Mouse (Mus musculus) B cell, adult 62 days (primary cell): ENCODE results near the gene Fam187a. TPM values are rescaled to one million over a fixed set of nuclear protein-coding genes. Genes with fewer than 3 reads are reported as not detected.

Experiments used
- total RNA-seq: library from RNA; stranded (reverse); gene quantifications from 4 replicates; pipeline ENCODE4 v1.2.4, GENCODE M21; 2023

Fam187a gene
- total RNA-seq = not detected in 4 replicates

GRCm38 (mm10) chr11:102884616-102885219, at the start of gene Fam187a:
Fam187a (plus strand) TSS chr11:102885169.

GRCm38 (mm10) chr11:102835549-102835948, 49.4 kb upstream of the Fam187a start, which contains the start of gene Higd1b:
Higd1b (plus strand) TSS chr11:102835849.

GRCm38 (mm10) chr11:102880585-102881313, 4.2 kb upstream of the Fam187a start, which contains the start of the genes Eftud2 and Ccdc103:
Eftud2 (minus strand) TSS chr11:102880985.
Ccdc103 (plus strand) TSS chr11:102881204.

GRCm38 (mm10) chr11:102900763-102901162, 15.8 kb downstream of the Fam187a start, which contains the start of gene Gfap:
Gfap (minus strand) TSS chr11:102900912.

GRCm38 (mm10) chr11:102924557-102925350, 39.8 kb downstream of the Fam187a start, which contains the start of gene Kif18b:
Kif18b (minus strand) TSS chr11:102925124.

Other genes starting within 250 kb of the Fam187a start
- not detected in 4 replicates for gene Meioc, start 221.5 kb upstream of the Fam187a start, total RNA-seq
- gene Ccdc43, start 187.4 kb upstream of the Fam187a start, total RNA-seq = 25.1 to 37.5 TPM (median 30.4 TPM) in 4 replicates
- gene Adam11, start 123.7 kb upstream of the Fam187a start, total RNA-seq = 2.1 TPM in 1 of 4 replicates, not detected in the others
- gene Gjc1, start 65.5 kb upstream of the Fam187a start, total RNA-seq = not detected in 4 replicates
- not detected in 4 replicates for gene Higd1b, start 49.3 kb upstream of the Fam187a start, total RNA-seq
- gene Eftud2, start 4.2 kb upstream of the Fam187a start, total RNA-seq = 133 to 168 TPM (median 155 TPM) in 4 replicates
- not detected in 4 replicates for gene Ccdc103, start 4.0 kb upstream of the Fam187a start, total RNA-seq
- gene Gfap, start 15.7 kb downstream of the Fam187a start, total RNA-seq = not detected in 4 replicates
- gene Kif18b, start 40.0 kb downstream of the Fam187a start, total RNA-seq = 0.38 to 0.83 TPM (median 0.46 TPM) in 4 replicates
- not detected in 4 replicates for gene C1ql1, start 61.5 kb downstream of the Fam187a start, total RNA-seq
- 64.9 to 70.9 TPM (median 67.6 TPM) in 4 replicates for gene Nmt1, start 143.0 kb downstream of the Fam187a start, total RNA-seq
- 13.1 to 16.8 TPM (median 14.1 TPM) in 4 replicates for gene Dcakd, start 143.2 kb downstream of the Fam187a start, total RNA-seq
- 2.2 to 3.2 TPM (median 2.7 TPM) in 4 replicates for gene Plcd3, start 216.5 kb downstream of the Fam187a start, total RNA-seq
- 46.9 to 51.0 TPM (median 48.0 TPM) in 4 replicates for gene Acbd4, start 216.5 kb downstream of the Fam187a start, total RNA-seq
- gene Hexim1, start 231.1 kb downstream of the Fam187a start, total RNA-seq = 58.8 to 66.9 TPM (median 59.9 TPM) in 4 replicates
- 2.2 to 7.7 TPM (median 4.4 TPM) in 4 replicates for gene Hexim2, start 247.3 kb downstream of the Fam187a start, total RNA-seq